Mouse (Mus musculus) Muller cell, postnatal 12 days (primary cell): Measurements from ENCODE around the gene Gne.
A peak's percentile ranks its signal among the peaks of the same experiment; 100 is the strongest.

Experiments used
- DNase-seq: peaks from one replicate; pipeline ENCODE4 v3.0.0-alpha.2; 2015; ENCODE audit errors: inconsistent ontology term

Gne gene

GRCm38 (mm10) chr4:44024241-44024640 is 59.7 kb downstream of the Gne start:
- DNase-seq, result no peak

GRCm38 (mm10) chr4:44023681-44024080 is 60.3 kb downstream of the Gne start:
- DNase-seq, result no peak

GRCm38 (mm10) chr4:44022766-44023165 is 61.2 kb downstream of the Gne start:
- no peak for DNase-seq

- no peak for DNase-seq
These were observed 61.7 kb downstream of the Gne start for GRCm38 (mm10) chr4:44022323-44022722.

GRCm38 (mm10) chr4:44016791-44017190 is 67.2 kb downstream of the Gne start:
- DNase-seq, result no peak

- no peak for DNase-seq
These were observed 67.9 kb downstream of the Gne start for GRCm38 (mm10) chr4:44016071-44016470.

GRCm38 (mm10) chr4:44013391-44014070 is 70.4 kb downstream of the Gne start:
- DNase-seq, result peak; percentile 69

- DNase-seq, result peak; percentile 97
These were observed 71.3 kb downstream of the Gne start for GRCm38 (mm10) chr4:44012376-44013367.

GRCm38 (mm10) chr4:44011799-44012198 is 72.2 kb downstream of the Gne start:
- DNase-seq, result no peak

GRCm38 (mm10) chr4:44010893-44011292 is 73.1 kb downstream of the Gne start:
- no peak for DNase-seq

- DNase-seq, result no peak
These were observed 73.8 kb downstream of the Gne start for GRCm38 (mm10) chr4:44010176-44010575.

- no peak for DNase-seq
These were observed 79.2 kb downstream of the Gne start for GRCm38 (mm10) chr4:44004623-44005409.

- no peak for DNase-seq
These were observed 79.9 kb downstream of the Gne start, which contains the start of gene Clta for GRCm38 (mm10) chr4:44004126-44004525. Gene Clta (plus strand): TSS chr4:44004452.

GRCm38 (mm10) chr4:44003622-44004021 is 80.4 kb downstream of the Gne start:
- DNase-seq, result no peak

GRCm38 (mm10) chr4:43994342-43994741 is 89.6 kb downstream of the Gne start:
- no peak for DNase-seq

GRCm38 (mm10) chr4:43993072-43993471 is 90.9 kb downstream of the Gne start:
- no peak for DNase-seq

- no peak for DNase-seq
These were observed 95.0 kb downstream of the Gne start for GRCm38 (mm10) chr4:43988976-43989375.

- no peak for DNase-seq
These were observed 99.7 kb downstream of the Gne start for GRCm38 (mm10) chr4:43984326-43984725.
